Mouse (Mus musculus): Measurements from ENCODE around the gene Trim17.
A peak's percentile ranks its signal among the peaks of the same experiment; 100 is the strongest.

Trim17 gene

GRCm38 (mm10) chr11:58954420-58955142 lies at the start of gene Trim17, which contains the start of gene Hist3h2a:
Trim17 (plus strand) TSS chr11:58954685.
Hist3h2a (plus strand) TSS chr11:58954685.
- peak; percentile 92 for DNase-seq (ENCODE audit: low read depth)

- peak; percentile 70 for DNase-seq (ENCODE audit: low read depth)
Observed at GRCm38 (mm10) chr11:58904838-58905237, 49.6 kb upstream of the Trim17 start.

- no peak for DNase-seq (ENCODE audit: low read depth)
Observed at GRCm38 (mm10) chr11:58913776-58914175, 40.7 kb upstream of the Trim17 start.

- DNase-seq (ENCODE audit: low read depth): peak; percentile 59
Observed at GRCm38 (mm10) chr11:58914461-58915028, 39.9 kb upstream of the Trim17 start.

- DNase-seq (ENCODE audit: low read depth): peak; percentile 56
Observed at GRCm38 (mm10) chr11:58916879-58917744, 37.4 kb upstream of the Trim17 start.

- DNase-seq (ENCODE audit: low read depth): no peak
Observed at GRCm38 (mm10) chr11:58917745-58918366, 36.6 kb upstream of the Trim17 start, which contains the start of gene Btnl10. Btnl10 (plus strand) TSS chr11:58917908.

GRCm38 (mm10) chr11:58918759-58919158 lies 35.7 kb upstream of the Trim17 start:
- no peak for DNase-seq (ENCODE audit: low read depth)

GRCm38 (mm10) chr11:58922420-58922819 lies 32.1 kb upstream of the Trim17 start:
- no peak for DNase-seq (ENCODE audit: low read depth)

GRCm38 (mm10) chr11:58926651-58927050 lies 27.8 kb upstream of the Trim17 start:
- DNase-seq (ENCODE audit: low read depth): no peak

- DNase-seq (ENCODE audit: low read depth): no peak
Observed at GRCm38 (mm10) chr11:58927053-58927452, 27.4 kb upstream of the Trim17 start.

- peak; percentile 77 for DNase-seq (ENCODE audit: low read depth)
Observed at GRCm38 (mm10) chr11:58927790-58928651, 26.5 kb upstream of the Trim17 start.

GRCm38 (mm10) chr11:58929055-58929454 lies 25.4 kb upstream of the Trim17 start:
- no peak for DNase-seq (ENCODE audit: low read depth)

GRCm38 (mm10) chr11:58929641-58930040 lies 24.8 kb upstream of the Trim17 start:
- no peak for DNase-seq (ENCODE audit: low read depth)

- no peak for DNase-seq (ENCODE audit: low read depth)
Observed at GRCm38 (mm10) chr11:58930254-58930653, 24.2 kb upstream of the Trim17 start.

- DNase-seq (ENCODE audit: low read depth): peak; percentile 26
Observed at GRCm38 (mm10) chr11:58931576-58931975, 22.9 kb upstream of the Trim17 start.

GRCm38 (mm10) chr11:58937909-58938308 lies 16.6 kb upstream of the Trim17 start:
- peak; percentile 48 for DNase-seq (ENCODE audit: low read depth)

- peak; percentile 97 for DNase-seq (ENCODE audit: low read depth)
Observed at GRCm38 (mm10) chr11:58938322-58939087, 16.0 kb upstream of the Trim17 start, which contains the start of gene Rnf187. Rnf187 (minus strand) TSS chr11:58938916.

- no peak for DNase-seq (ENCODE audit: low read depth)
Observed at GRCm38 (mm10) chr11:58939088-58939439, 15.4 kb upstream of the Trim17 start.

- no peak for DNase-seq (ENCODE audit: low read depth)
Observed at GRCm38 (mm10) chr11:58944136-58944535, 10.3 kb upstream of the Trim17 start.

GRCm38 (mm10) chr11:58947306-58947705 lies 7.2 kb upstream of the Trim17 start:
- no peak for DNase-seq (ENCODE audit: low read depth)

Data from NIH3T3 (cell line).